13 mouse cellular contexts compared by ENCODE assay signal in genomic region chr13:43191290-43191689, GRCm38 (mm10). TPM values are rescaled to one million over a fixed set of nuclear protein-coding genes. Genes with fewer than 3 reads are reported as not detected.
A peak's percentile ranks its signal among the peaks of the same experiment; 100 is the strongest.
DNase-seq lines count a peak whose midpoint lies in the region; ATAC-seq lines count a peak whose summit lies in the region.
"Had no signal": no experiment of that assay in that cellular context is flagged by ENCODE, and none has a peak within 500 bp of the region (broad histone marks: within the 10 kb centered on the region; RNA-seq: fewer than 3 reads in every experiment).

No protein-coding gene starts in this region.

- no peaks in the 10 kb centered on the region for H3K9me3 ChIP-seq in heart, embryonic 13.5 days
- H3K9me3 ChIP-seq in lung, embryonic 16.5 days (ENCODE audit: control insufficient read depth, low read length): no peaks in the 10 kb centered on the region
- no peaks in the 10 kb centered on the region for H3K9me3 ChIP-seq in heart, embryonic 16.5 days (replicated peaks; ENCODE audit: control insufficient read depth, low read length)
- no peaks in the 10 kb centered on the region for H3K9me3 ChIP-seq in liver, embryonic 15.5 days (replicated peaks)

- peak overlapping the region; percentile 66 for H3K9ac ChIP-seq in heart, embryonic 13.5 days
- no peak overlapping the region; the same call in 1 of the 2 replicates for H3K9ac ChIP-seq in lung, embryonic 16.5 days (ENCODE audit: low read length)
- peak overlapping the region; percentile 48 for H3K9ac ChIP-seq in heart, embryonic 16.5 days (ENCODE audit: low read length)
- peak overlapping the region; percentile 10; the same call in 1 of the 2 replicates for H3K9ac ChIP-seq in liver, embryonic 15.5 days

- ATAC-seq in heart, embryonic 13.5 days (ENCODE audit: extremely low read depth, insufficient number of reproducible peaks, low FRiP score, low TSS enrichment): no peak
- no peak for ATAC-seq in lung, embryonic 16.5 days (ENCODE audit: low read depth)
- peak; percentile 33 for ATAC-seq in heart, embryonic 16.5 days (replicated peaks; ENCODE audit: extremely low read depth, insufficient read depth, low FRiP score)
- ATAC-seq in liver, embryonic 15.5 days (ENCODE audit: insufficient read depth): no peak

- no peak for DNase-seq in heart, adult 8-10 months (ENCODE audit: low spot score)
- no peak for DNase-seq in lung, postnatal 36 days
- DNase-seq in thymus, postnatal 10 days (ENCODE audit: low spot score in 2 of 2): no peak
- no peak for DNase-seq in right cerebral cortex, postnatal 14 days
- DNase-seq: cerebellum, adult 9-11 months; layer of hippocampus, postnatal 36 days; right cerebral cortex, postnatal 4 days; thymus, adult 2 months had no signal

- H3K36me3 ChIP-seq in heart, embryonic 13.5 days: no peaks in the 10 kb centered on the region
- H3K36me3 ChIP-seq in lung, embryonic 16.5 days (ENCODE audit: control insufficient read depth, insufficient read depth, low read length): no peaks in the 10 kb centered on the region
- H3K36me3 ChIP-seq in heart, embryonic 16.5 days (ENCODE audit: control insufficient read depth, insufficient read depth): no peaks in the 10 kb centered on the region
- no peaks in the 10 kb centered on the region for H3K36me3 ChIP-seq in liver, embryonic 15.5 days (replicated peaks)

- peak overlapping the region; percentile 69 for H3K4me2 ChIP-seq in heart, embryonic 13.5 days
- H3K4me2 ChIP-seq in lung, embryonic 16.5 days (ENCODE audit: low read depth, low read length): peak overlapping the region; percentile 49; the same call in 1 of the 2 replicates
- peak overlapping the region; percentile 64 for H3K4me2 ChIP-seq in heart, embryonic 16.5 days (ENCODE audit: low read depth, low read length)
- H3K4me2 ChIP-seq in liver, embryonic 15.5 days: peak overlapping the region; percentile 49

- 6% methylated on average over 1 of the region's 2 CpGs for WGBS in heart, embryonic 13.5 days
- 5% methylated on average over 1 of the region's 2 CpGs for WGBS in lung, embryonic 16.5 days
- WGBS in heart, embryonic 16.5 days: 7% methylated on average over 1 of the region's 2 CpGs
- 2% methylated on average over 2 of the region's 2 CpGs for WGBS in liver, embryonic 15.5 days (ENCODE audit: insufficient replicate concordance)

- peaks cover 55% of the 10 kb centered on the region for H3K4me1 ChIP-seq in heart, embryonic 13.5 days
- H3K4me1 ChIP-seq in lung, embryonic 16.5 days (replicated peaks; ENCODE audit: control insufficient read depth, insufficient read depth, low read length): peaks cover 33% of the 10 kb centered on the region
- peaks cover 38% of the 10 kb centered on the region for H3K4me1 ChIP-seq in heart, embryonic 16.5 days (ENCODE audit: control insufficient read depth, insufficient read depth, low read length)
- H3K4me1 ChIP-seq in liver, embryonic 15.5 days (replicated peaks): peaks cover 40% of the 10 kb centered on the region

- peak overlapping the region; percentile 82 for H3K27ac ChIP-seq in heart, embryonic 13.5 days (replicated peaks)
- H3K27ac ChIP-seq in lung, embryonic 16.5 days (ENCODE audit: low read length): peak overlapping the region; percentile 78
- peak overlapping the region; percentile 75 for H3K27ac ChIP-seq in heart, embryonic 16.5 days (ENCODE audit: low read length)
- H3K27ac ChIP-seq in liver, embryonic 15.5 days (replicated peaks): no peak overlapping the region

- no peaks in the 10 kb centered on the region for H3K27me3 ChIP-seq in heart, embryonic 13.5 days (replicated peaks)
- no peaks in the 10 kb centered on the region for H3K27me3 ChIP-seq in lung, embryonic 16.5 days (ENCODE audit: control insufficient read depth, insufficient read depth, low read depth, low read length)
- H3K27me3 ChIP-seq in heart, embryonic 16.5 days (ENCODE audit: control insufficient read depth, insufficient read depth, low read length): no peaks in the 10 kb centered on the region
- H3K27me3 ChIP-seq in liver, embryonic 15.5 days: peaks cover 80% of the 10 kb centered on the region

- H3K4me3 ChIP-seq in heart, embryonic 13.5 days: peak overlapping the region; percentile 46
- no peak overlapping the region for H3K4me3 ChIP-seq in lung, embryonic 16.5 days (ENCODE audit: low read length)
- peak overlapping the region; percentile 42 for H3K4me3 ChIP-seq in heart, embryonic 16.5 days (ENCODE audit: low read length)
- H3K4me3 ChIP-seq in liver, embryonic 15.5 days (replicated peaks): no peak overlapping the region; the same call in 1 of the 2 replicates
- H3K4me3 ChIP-seq: erythroblast, embryonic 14.5 days had no signal

RNA-seq across cellular contexts. Expression of gene Tbc1d7, which starts 20.0 kb away (rescaled TPM):
- polyA plus RNA-seq in heart, embryonic 13.5 days (2015; fragmentation: Nextera tagmentation; extraction: Ambion mirVana): 55.9 and 60.9 TPM in 2 replicates
- 10 to 100 TPM; 30.4 to 34.8 (median 33.0) TPM for total RNA-seq in heart, adult 8-10 months (2022)
- polyA plus RNA-seq in lung, embryonic 16.5 days (2015; fragmentation: Nextera tagmentation; extraction: Ambion mirVana): 44.4 and 47.3 TPM in 2 replicates
- 57.7 and 57.8 TPM in 2 replicates for polyA plus RNA-seq in heart, embryonic 16.5 days (2015; fragmentation: Nextera tagmentation; extraction: Ambion mirVana)
- polyA plus RNA-seq in liver, embryonic 15.5 days (2015; fragmentation: Nextera tagmentation; extraction: Ambion mirVana): 12.3 and 13.7 TPM in 2 replicates

Comparison
In these comparisons a context has a peak if more than half of its experiments do, and no peak if none do; other contexts are left out.
1. H3K4me3 ChIP-seq: peak in heart, embryonic 13.5 days (single experiment) and heart, embryonic 16.5 days (single experiment); none in lung, embryonic 16.5 days (single experiment) and liver, embryonic 15.5 days (single experiment).
2. Peak in every context shown above with its lines, with median percentiles within 50 percentile points of each other: H3K4me2 ChIP-seq.